Mouse (Mus musculus) C2C12 (cell line): ENCODE measurements around the gene Trim40.

ENCODE experiments used
- CTCF ChIP-seq: IDR thresholded peaks from one replicate; pipeline ENCODE4 v1.5.1; 2011; ENCODE audit not compliant: control insufficient read depth, insufficient read depth, insufficient read length
- MAX ChIP-seq: IDR thresholded peaks from one replicate; pipeline ENCODE4 v1.6.1; 2011; ENCODE audit warnings: mild to moderate bottlenecking, control low read depth
- USF1 ChIP-seq: IDR thresholded peaks from one replicate; pipeline ENCODE4 v1.6.1; 2011; ENCODE audit warnings: low read depth, mild to moderate bottlenecking, control low read depth, moderate library complexity

DNA sequence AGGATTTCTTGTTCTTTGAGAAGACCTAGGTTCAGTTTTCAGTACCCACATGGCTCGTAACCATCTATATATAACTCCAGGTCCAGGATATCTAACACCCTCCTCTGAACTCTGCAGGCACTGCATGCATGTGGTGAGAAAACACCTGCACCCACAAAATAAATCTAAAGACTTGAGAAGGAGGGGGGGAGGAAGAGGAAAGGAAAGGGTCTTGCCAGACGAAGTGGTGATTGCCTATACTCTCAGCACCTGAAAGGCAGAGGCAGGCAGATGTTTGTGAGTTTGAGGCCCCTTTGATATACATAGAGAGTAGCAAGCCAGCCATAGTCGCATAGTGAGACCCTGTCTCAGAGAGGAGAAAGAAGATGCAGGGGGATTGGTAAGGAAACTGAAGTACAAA, 50.0 kb downstream of the Trim40 start:
- no peak for TF ChIP-seq CTCF
- TF ChIP-seq USF1, result no peak
- TF ChIP-seq MAX, result no peak
